Mouse (Mus musculus) G1E (cell line): ENCODE data around the gene Iqcm. TPM values are rescaled to one million over a fixed set of nuclear protein-coding genes. Genes with fewer than 3 reads are reported as not detected.
"Not testable (repeated sequence)": the region's sequence is repeated elsewhere in the genome, so short reads cannot be mapped to it uniquely, and the experiment has no call there.

Experiments
- ATAC-seq: 2 replicates; pipeline ENCODE4 v1.8.0; 2016; ENCODE audit warnings: mild to moderate bottlenecking; ENCODE audit not compliant: insufficient number of reproducible peaks, poor library complexity, low FRiP score, severe bottlenecking; ENCODE audit errors: extremely low read depth
- DNase-seq: peaks from one replicate; pipeline ENCODE4 v3.0.0; 2012; ENCODE audit warnings: low spot score
- H3K27me3 ChIP-seq: 2 replicates; pipeline ENCODE4 v1.6.1; 2012; ENCODE audit warnings: mild to moderate bottlenecking, low read length, inconsistent platforms; ENCODE audit not compliant: insufficient read depth
- H3K36me3 ChIP-seq: replicated peaks from 2 replicates; pipeline ENCODE3; 2012; ENCODE audit warnings: mild to moderate bottlenecking, inconsistent platforms
- H3K4me1 ChIP-seq: 2 replicates; pipeline ENCODE4 v1.6.1; 2012; ENCODE audit warnings: low read depth, low read length, inconsistent platforms, mixed read lengths; ENCODE audit not compliant: insufficient read depth
- H3K4me3 ChIP-seq: 2 replicates; pipeline ENCODE4 v1.5.1; 2012; ENCODE audit warnings: low read depth, mild to moderate bottlenecking, inconsistent platforms, low read length, moderate library complexity, mixed read lengths
- H3K9me3 ChIP-seq: replicated peaks from 2 replicates; pipeline ENCODE4 v1.6.1; 2012; ENCODE audit warnings: inconsistent platforms
- CTCF ChIP-seq: IDR thresholded peaks from 2 replicates; pipeline ENCODE4 v1.5.1; 2012; ENCODE audit warnings: low read depth, low read length, inconsistent platforms, mixed read lengths
- GATA1 ChIP-seq: IDR thresholded peaks from 2 replicates; pipeline ENCODE4 v1.6.1; 2012; ENCODE audit warnings: borderline replicate concordance, low read length, inconsistent platforms, mixed read lengths
- GATA2 ChIP-seq: IDR thresholded peaks from 2 replicates; pipeline ENCODE4 v1.6.1; 2012; ENCODE audit warnings: low read depth, low read length, inconsistent platforms, borderline replicate concordance
- POLR2AphosphoS5 ChIP-seq: IDR thresholded peaks from 2 replicates; pipeline ENCODE4 v1.6.1; 2012; ENCODE audit warnings: low read depth, low read length, inconsistent platforms; ENCODE audit not compliant: insufficient replicate concordance
- TAL1 ChIP-seq: conservative IDR thresholded peaks from 2 replicates; pipeline ENCODE4 v1.6.1; 2012; ENCODE audit warnings: low read depth, low read length, inconsistent platforms, mixed read lengths
- polyA plus RNA-seq: library from polyadenylated mRNA; stranded (reverse); fragments of >175 nt; gene quantifications from 2 replicates; pipeline ENCODE4 v1.2.3, GENCODE M21; 2012
- total RNA-seq, 2 experiments: library from RNA; stranded (forward) in 1 of 2; stranded (reverse) in 1 of 2; fragments of 200-1000 nt in 1 of 2; fragments of >200 nt in 1 of 2; fragmentation: Nextera tagmentation in 1 of 2; gene quantifications; 2 replicates each; pipeline ENCODE4 v1.2.3; 2014 to 2017

Gene Iqcm
- total RNA-seq (2014; fragmentation: Nextera tagmentation) (not detected in 2 replicates), total RNA-seq (2017) (not detected in 2 replicates), polyA plus RNA-seq (not detected in 2 replicates)

GRCm38 (mm10) chr8:75448394-75448793, at the start of gene Iqcm:
TSS of gene Iqcm (plus strand) at chr8:75448694.
- ATAC-seq = no peak
- Histone ChIP-seq H3K4me3 (no peak within 1 kb of the TSS), H3K36me3 (no peaks in the 10 kb centered on the region), H3K9me3 (peaks cover 7% of the 10 kb centered on the region), H3K27me3 (no peaks in the 10 kb centered on the region), H3K4me1 (no peaks in the 10 kb centered on the region)
- TF ChIP-seq TAL1 = no peak
- TF ChIP-seq GATA1 = no peak
- no peak for TF ChIP-seq POLR2AphosphoS5
- TF ChIP-seq CTCF = no peak
- no peak for TF ChIP-seq GATA2
- no peak for DNase-seq

DNA sequence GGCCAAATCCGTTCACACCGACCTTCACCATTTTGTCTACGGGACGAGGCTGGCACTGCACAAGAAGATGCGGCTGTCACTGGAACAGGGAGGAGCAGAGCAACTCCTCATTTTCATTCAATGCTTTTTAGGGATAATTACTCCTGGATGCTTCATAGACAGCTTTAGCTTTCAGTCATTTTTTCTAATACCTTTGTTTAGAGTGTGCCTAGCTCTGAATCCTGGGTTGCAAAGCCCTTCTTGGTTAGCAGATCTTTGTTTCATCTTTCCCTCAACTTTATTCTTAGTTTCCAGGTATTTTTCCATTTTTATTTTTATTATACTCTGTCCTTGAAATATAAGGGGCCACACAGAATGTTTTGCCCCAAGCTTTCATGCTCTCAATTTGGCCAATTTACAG, 42.0 kb upstream of the Iqcm start, which contains the start of gene Gm10358:
Gene Gm10358, minus strand, starts transcription at position 101 of the 400 bp plus-strand sequence.
- Histone ChIP-seq H3K36me3 (no peaks in the 10 kb centered on the region), H3K4me3 (no peak within 1 kb of the TSS), H3K9me3 (no peaks in the 10 kb centered on the region), H3K27me3 (no peaks in the 10 kb centered on the region), H3K4me1 (no peaks in the 10 kb centered on the region)
- no peak for ATAC-seq
- no peak for DNase-seq
- no peak for TF ChIP-seq GATA2
- no peak for TF ChIP-seq CTCF
- TF ChIP-seq GATA1 = no peak
- TF ChIP-seq TAL1 = no peak
- TF ChIP-seq POLR2AphosphoS5 = no peak

GRCm38 (mm10) chr8:75415696-75416095, 32.8 kb upstream of the Iqcm start:
- DNase-seq, H3K4me1 ChIP-seq, H3K9me3 ChIP-seq, H3K4me3 ChIP-seq, H3K27me3 ChIP-seq, H3K36me3 ChIP-seq, ATAC-seq: not testable (repeated sequence)

DNA sequence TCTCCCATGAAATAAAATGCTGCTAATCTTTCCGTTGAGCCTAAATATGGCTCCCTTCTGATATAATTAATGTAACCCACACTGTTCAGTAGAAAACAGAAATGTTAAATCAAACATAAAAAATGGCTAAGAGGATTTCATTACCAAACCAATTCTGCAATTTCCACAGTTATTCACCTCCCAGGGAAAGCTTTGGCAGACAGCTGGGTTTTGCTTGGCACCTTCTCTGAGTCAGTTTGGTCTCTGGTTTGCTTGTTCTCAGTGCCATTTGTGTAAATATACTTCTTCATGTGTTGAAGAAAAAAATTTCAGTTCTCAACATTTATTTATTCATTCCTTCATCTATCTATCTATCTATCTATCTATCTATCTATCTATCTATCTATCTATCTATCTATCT, 28.3 kb downstream of the Iqcm start:
- no peak for ATAC-seq
- no peaks in the 10 kb centered on the region for H3K36me3 ChIP-seq

GRCm38 (mm10) chr8:75489035-75489678, 40.7 kb downstream of the Iqcm start:
- ATAC-seq = no peak
- H3K9me3 ChIP-seq = peaks cover 8% of the 10 kb centered on the region; the same call in 1 of the 2 replicates

More for the DNA sequence above, 28.3 kb downstream of the Iqcm start:
- DNase-seq = no peak
- Histone ChIP-seq H3K4me3 (no peak overlapping the region), H3K9me3 (peaks cover 9% of the 10 kb centered on the region; the same call in 1 of the 2 replicates), H3K4me1 (no peaks in the 10 kb centered on the region), H3K27me3 (no peaks in the 10 kb centered on the region)
- TF ChIP-seq GATA2 (no peak), TAL1 (no peak), CTCF (no peak), POLR2AphosphoS5 (no peak), GATA1 (no peak)

GRCm38 (mm10) chr8:75509299-75509698, 60.8 kb downstream of the Iqcm start:
- no peak for TF ChIP-seq CTCF
- TF ChIP-seq POLR2AphosphoS5 = no peak
- no peak for TF ChIP-seq TAL1
- no peak for TF ChIP-seq GATA1
- TF ChIP-seq GATA2 = no peak
- no peak overlapping the region for H3K4me3 ChIP-seq
- ATAC-seq (no peak), DNase-seq (no peak)
- no peaks in the 10 kb centered on the region for H3K4me1 ChIP-seq
- H3K27me3 ChIP-seq = no peaks in the 10 kb centered on the region
- no peaks in the 10 kb centered on the region for H3K9me3 ChIP-seq
- no peaks in the 10 kb centered on the region for H3K36me3 ChIP-seq

More at GRCm38 (mm10) chr8:75489035-75489678, 40.7 kb downstream of the Iqcm start:
- Histone ChIP-seq H3K4me3 (no peak overlapping the region), H3K4me1 (no peaks in the 10 kb centered on the region), H3K36me3 (no peaks in the 10 kb centered on the region), H3K27me3 (no peaks in the 10 kb centered on the region)
- no peak for DNase-seq
- TF ChIP-seq POLR2AphosphoS5 = no peak
- TF ChIP-seq GATA1 = no peak
- no peak for TF ChIP-seq GATA2
- no peak for TF ChIP-seq TAL1
- no peak for TF ChIP-seq CTCF
